Mouse (Mus musculus) CD4-positive naive resting alpha-beta T cell, adult 57 days (primary cell): ENCODE measurements around the gene Avpr1b. TPM values are rescaled to one million over a fixed set of nuclear protein-coding genes. Genes with fewer than 3 reads are reported as not detected.

Experiments
- total RNA-seq: library from RNA; stranded (reverse); gene quantifications from one replicate; pipeline ENCODE4 v1.2.4, GENCODE M21; 2023

Avpr1b gene
- total RNA-seq, result not detected

GRCm38 (mm10) chr1:131598905-131599304, at the start of gene Avpr1b:
TSS of gene Avpr1b (plus strand) at chr1:131599239.

GRCm38 (mm10) chr1:131637791-131638540, 38.9 kb downstream of the Avpr1b start, which contains the start of gene Ctse:
TSS of gene Ctse (plus strand) at chr1:131638306.

Other genes with a start within 250 kb of the Avpr1b start
- 68.5 TPM for gene Srgap2, start 71.9 kb upstream of the Avpr1b start, total RNA-seq
- 0.44 TPM for gene Fam72a, start 71.3 kb upstream of the Avpr1b start, total RNA-seq
- gene Ctse, start 39.1 kb downstream of the Avpr1b start, total RNA-seq, result 193 TPM
- 1.5 TPM for gene Rab7b, start 89.5 kb downstream of the Avpr1b start, total RNA-seq
- gene Slc26a9, start 144.8 kb downstream of the Avpr1b start, total RNA-seq, result not detected
- not detected for gene Pm20d1, start 198.1 kb downstream of the Avpr1b start, total RNA-seq
- gene Slc41a1, start 228.3 kb downstream of the Avpr1b start, total RNA-seq, result 34.8 TPM